Mouse (Mus musculus): ENCODE data around the gene Mapk1ip1. TPM values are rescaled to one million over a fixed set of nuclear protein-coding genes. Genes with fewer than 3 reads are reported as not detected.

The Mapk1ip1 gene
- 2.7 and 4.2 TPM in 2 replicates for total RNA-seq (2015; ENCODE audit: low replicate concordance)
- 2.6 and 5.2 TPM in 2 replicates for total RNA-seq (2017; ENCODE audit: low replicate concordance)

DNA sequence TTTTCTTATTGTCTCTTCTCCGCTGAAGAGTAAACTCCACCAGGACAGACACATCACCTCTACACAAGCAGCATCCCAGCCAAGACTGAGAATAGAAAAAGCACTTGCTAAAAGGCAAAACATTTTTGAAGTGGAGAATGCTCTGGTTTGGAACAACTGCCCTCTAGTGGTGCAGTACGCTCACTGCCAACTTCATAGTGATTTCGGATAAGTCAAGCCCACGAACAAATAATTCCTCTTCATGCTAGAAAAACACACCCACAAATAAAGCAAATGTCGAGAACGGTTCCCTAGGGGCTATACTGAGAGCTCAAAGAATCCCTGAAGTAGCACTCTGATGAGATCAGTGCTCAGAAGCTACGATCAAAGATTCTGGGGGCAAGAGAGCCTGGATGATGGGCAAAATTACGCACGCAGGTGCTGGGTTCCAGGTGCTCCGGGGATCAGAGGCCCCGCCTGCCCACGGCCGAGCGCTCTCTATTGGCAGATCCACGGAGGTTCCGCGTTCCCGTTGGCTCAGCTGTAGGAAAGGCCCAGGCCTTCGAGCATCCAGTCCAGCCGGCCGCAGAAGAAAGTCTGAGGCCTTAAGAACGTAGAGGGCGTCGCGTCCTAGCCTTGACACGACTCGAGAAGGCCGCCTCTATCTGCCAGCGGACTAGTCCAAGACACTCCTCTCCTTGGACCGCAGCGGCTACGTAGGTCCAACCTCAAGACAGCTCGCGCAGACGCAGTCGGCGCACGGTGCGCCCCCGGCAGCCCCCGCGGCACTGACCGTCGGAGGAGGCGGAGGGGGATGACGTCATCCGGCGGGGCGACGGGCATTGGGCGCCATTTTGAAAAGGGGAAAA, at the start of gene Mapk1ip1, which contains the start of gene Ppp2r2d:
TSS of gene Mapk1ip1 (minus strand) at position 730 of the 848 bp plus-strand sequence.
TSS of gene Ppp2r2d (plus strand) at position 536 of the 848 bp plus-strand sequence.
- peak; percentile 87 for ATAC-seq (replicated peaks; ENCODE audit: low FRiP score, poor library complexity, severe bottlenecking)

GRCm38 (mm10) chr7:138885365-138886289, 39.6 kb upstream of the Mapk1ip1 start:
- ATAC-seq (replicated peaks; ENCODE audit: low FRiP score, poor library complexity, severe bottlenecking): no peak

- ATAC-seq (replicated peaks; ENCODE audit: low FRiP score, poor library complexity, severe bottlenecking): no peak
Measured at GRCm38 (mm10) chr7:138883724-138884123, 37.7 kb upstream of the Mapk1ip1 start.

DNA sequence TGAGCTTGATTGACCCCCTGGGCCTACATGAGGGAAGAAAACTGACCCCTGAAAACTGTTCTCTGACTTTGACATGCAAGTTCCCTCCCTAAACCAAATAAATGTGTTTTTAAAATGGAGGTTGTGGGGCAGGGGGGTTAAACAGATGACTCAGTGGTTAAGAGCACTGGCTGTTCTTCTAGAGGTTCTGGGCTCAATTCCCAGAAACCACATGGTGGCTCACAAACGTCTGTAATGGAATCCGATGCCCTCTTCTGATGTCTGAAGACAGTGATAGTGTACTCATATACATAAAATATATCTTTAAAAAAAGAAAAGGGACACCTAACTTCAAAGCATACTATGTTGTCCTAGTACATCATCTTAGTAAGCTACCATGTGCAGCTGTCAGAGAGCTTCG, 29.0 kb upstream of the Mapk1ip1 start:
- no peak for ATAC-seq (replicated peaks; ENCODE audit: low FRiP score, poor library complexity, severe bottlenecking)

GRCm38 (mm10) chr7:138872956-138873355, 26.9 kb upstream of the Mapk1ip1 start:
- no peak for ATAC-seq (replicated peaks; ENCODE audit: low FRiP score, poor library complexity, severe bottlenecking)

DNA sequence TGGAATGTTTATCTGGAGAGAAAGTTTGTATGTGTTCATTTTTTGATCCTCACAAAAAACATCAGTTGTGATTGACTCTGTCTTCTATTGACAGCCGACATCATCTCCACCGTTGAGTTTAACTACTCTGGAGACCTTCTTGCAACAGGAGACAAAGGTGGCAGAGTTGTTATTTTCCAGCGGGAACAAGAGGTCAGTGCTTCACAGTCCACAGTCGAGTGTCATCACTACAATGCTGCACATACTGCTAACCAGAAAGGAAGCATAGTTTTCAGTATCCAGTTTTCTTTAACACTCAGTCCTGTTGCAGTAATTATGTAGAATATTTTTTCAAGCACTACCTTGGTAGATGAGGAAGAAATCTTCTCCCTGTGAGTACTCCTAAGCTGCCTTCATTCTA, 22.2 kb upstream of the Mapk1ip1 start:
- no peak for ATAC-seq (replicated peaks; ENCODE audit: low FRiP score, poor library complexity, severe bottlenecking)

- ATAC-seq (replicated peaks; ENCODE audit: low FRiP score, poor library complexity, severe bottlenecking): no peak
Measured at GRCm38 (mm10) chr7:138867286-138867685, 21.2 kb upstream of the Mapk1ip1 start.

DNA sequence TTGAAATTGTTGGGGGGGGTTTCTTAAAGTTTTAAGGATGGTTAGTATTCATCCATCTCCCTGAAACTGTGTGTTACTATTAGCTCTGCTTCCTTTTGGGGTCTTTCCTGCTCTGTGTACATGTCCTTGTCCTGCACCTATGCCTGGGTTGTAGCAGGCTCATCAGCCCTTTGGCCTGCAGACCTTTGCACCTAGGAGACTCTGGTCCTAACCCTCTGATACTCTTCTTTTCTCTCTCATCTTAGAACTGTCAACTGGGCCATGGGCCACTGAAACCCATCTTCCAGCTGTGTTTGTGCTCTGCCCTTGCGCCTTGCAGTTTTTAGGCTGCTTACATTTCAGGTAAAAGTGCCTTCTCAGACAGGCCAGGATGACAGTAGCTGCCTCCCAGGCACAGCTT, 18.7 kb upstream of the Mapk1ip1 start:
- no peak for ATAC-seq (replicated peaks; ENCODE audit: low FRiP score, poor library complexity, severe bottlenecking)

DNA sequence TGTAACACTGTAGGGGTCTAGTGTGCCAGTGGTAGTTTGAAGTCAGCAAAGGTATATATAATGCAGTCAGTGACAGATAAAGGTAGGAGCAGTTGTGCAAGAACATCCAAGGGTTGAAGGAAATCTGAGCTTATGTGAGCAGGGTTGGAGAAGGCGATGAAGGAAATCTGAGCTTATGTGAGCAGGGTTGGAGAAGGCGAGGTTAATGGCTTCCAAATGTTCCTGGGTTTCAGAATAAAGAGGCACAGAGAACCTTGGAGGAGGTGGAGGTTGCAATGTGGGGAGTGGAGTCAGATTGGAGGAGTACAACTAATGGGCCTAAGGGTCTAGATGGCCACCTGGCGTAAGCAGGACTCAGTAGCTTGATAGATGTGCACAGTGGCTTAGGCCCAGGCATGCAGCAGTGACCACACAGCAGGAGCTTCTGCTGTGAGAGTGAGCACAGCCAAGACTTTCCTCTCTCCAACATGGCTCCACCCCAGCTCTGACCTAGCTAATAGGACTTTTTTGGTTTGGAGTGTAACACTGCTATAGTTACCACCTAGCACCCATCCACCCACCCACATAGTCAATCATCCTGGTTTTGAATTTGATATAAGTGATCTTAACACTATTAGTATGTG, 18.0 kb upstream of the Mapk1ip1 start:
- no peak for ATAC-seq (replicated peaks; ENCODE audit: low FRiP score, poor library complexity, severe bottlenecking)

GRCm38 (mm10) chr7:138856670-138857069, 10.6 kb upstream of the Mapk1ip1 start:
- no peak for ATAC-seq (replicated peaks; ENCODE audit: low FRiP score, poor library complexity, severe bottlenecking)

- ATAC-seq (replicated peaks; ENCODE audit: low FRiP score, poor library complexity, severe bottlenecking): no peak
Measured at GRCm38 (mm10) chr7:138854201-138854600, 8.1 kb upstream of the Mapk1ip1 start.

DNA sequence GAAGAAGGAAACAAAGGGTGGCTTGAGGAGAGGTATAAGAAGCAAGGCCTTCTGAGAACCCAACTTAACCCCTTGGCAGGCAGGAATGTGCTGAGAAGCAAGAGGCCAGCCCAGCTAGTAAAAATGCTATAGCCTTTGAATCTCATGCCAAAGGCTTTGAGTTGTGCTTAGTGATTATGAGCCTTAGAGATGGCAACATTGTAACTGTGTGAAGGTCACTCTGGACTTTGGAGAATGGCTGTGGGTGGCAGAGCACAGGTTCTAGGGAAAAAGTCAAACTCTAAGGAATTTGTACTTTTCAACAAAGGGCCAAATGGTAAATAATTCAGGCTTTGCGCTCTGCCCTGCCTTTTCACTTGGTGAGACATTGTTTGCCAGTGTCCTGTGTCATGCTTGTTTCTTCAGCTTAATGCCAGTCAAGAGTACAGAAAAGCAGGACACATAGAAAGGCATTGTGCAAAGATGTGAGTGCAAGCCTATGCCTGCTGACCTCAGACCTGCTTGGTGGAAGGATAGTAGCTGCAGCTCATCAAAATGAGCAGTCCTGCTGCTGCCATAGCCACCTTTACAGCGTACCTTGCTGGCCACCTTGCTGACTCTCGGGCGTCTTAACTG, 7.5 kb upstream of the Mapk1ip1 start:
- ATAC-seq (replicated peaks; ENCODE audit: low FRiP score, poor library complexity, severe bottlenecking): no peak

- ATAC-seq (replicated peaks; ENCODE audit: low FRiP score, poor library complexity, severe bottlenecking): no peak
Measured at GRCm38 (mm10) chr7:138850083-138850482, 4.0 kb upstream of the Mapk1ip1 start.

- no peak for ATAC-seq (replicated peaks; ENCODE audit: low FRiP score, poor library complexity, severe bottlenecking)
Measured at GRCm38 (mm10) chr7:138848028-138848920, 2.2 kb upstream of the Mapk1ip1 start.

DNA sequence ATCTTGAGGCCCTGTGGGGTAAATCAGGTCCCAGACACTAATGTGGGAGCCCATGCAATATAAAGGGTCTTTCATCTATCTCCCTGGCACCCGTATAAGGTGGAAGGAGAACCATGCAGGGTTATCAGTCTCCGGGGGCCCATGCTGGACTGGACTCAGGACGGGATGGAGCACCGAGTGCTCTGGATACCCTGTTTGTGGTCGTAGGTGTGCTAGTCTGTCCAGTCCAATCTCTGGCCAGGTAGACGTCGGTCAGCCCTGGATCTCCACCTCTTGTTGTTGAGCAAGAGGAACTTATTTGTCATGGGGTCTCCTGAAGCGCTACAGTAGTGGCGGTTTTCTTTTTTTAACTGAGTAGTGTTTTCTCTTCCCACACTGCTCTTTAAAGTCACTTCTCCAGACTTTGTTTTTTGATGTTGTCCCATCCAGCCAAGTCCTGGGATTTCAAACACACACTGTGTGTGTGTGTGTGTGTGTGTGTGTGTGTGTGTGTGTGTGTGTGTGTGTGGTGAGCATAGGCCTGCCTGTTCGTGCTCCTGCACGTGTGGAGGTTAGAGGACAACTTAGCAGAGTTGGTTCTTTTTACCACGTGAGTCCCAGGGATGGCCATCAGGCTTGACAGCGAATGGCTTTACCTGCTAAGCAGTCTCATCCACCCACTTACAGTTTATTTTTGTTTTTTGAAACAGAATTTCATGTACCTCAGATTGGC, 1.4 kb upstream of the Mapk1ip1 start:
- no peak for ATAC-seq (replicated peaks; ENCODE audit: low FRiP score, poor library complexity, severe bottlenecking)

- peak; percentile 59 for ATAC-seq (replicated peaks; ENCODE audit: low FRiP score, poor library complexity, severe bottlenecking)
Measured at GRCm38 (mm10) chr7:138846502-138846991, 474 bp upstream of the Mapk1ip1 start.

GRCm38 (mm10) chr7:138845111-138845510, 962 bp downstream of the Mapk1ip1 start:
- ATAC-seq (replicated peaks; ENCODE audit: low FRiP score, poor library complexity, severe bottlenecking): no peak

GRCm38 (mm10) chr7:138843421-138843820, 2.7 kb downstream of the Mapk1ip1 start:
- no peak for ATAC-seq (replicated peaks; ENCODE audit: low FRiP score, poor library complexity, severe bottlenecking)

Data from erythroblast, adult 5-6 weeks (primary cell).